Mouse (Mus musculus): ENCODE data around the gene Aldh1l1. TPM values are rescaled to one million over a fixed set of nuclear protein-coding genes. Genes with fewer than 3 reads are reported as not detected.

The Aldh1l1 gene
- total and polyA plus RNA-seq, 3 experiments: 0.05 TPM; not detected in 2

GRCm38 (mm10) chr6:90506673-90507311, 20.6 kb downstream of the Aldh1l1 start:
- no peak for TF ChIP-seq CTCF (IDR thresholded peaks at IDR 0.05; ENCODE audit: low read depth, low read length)
- no peak for TF ChIP-seq TAL1 (conservative IDR thresholded peaks at IDR 0.05; ENCODE audit: low read depth, low read length)
- TF ChIP-seq GATA1 (IDR thresholded peaks at IDR 0.05; ENCODE audit: borderline replicate concordance, low read length): no peak
- no peak for TF ChIP-seq GATA2 (IDR thresholded peaks at IDR 0.05; ENCODE audit: borderline replicate concordance, low read depth, low read length)
- TF ChIP-seq POLR2AphosphoS5 (IDR thresholded peaks at IDR 0.05; ENCODE audit: insufficient replicate concordance, low read depth, low read length): no peak
- no peak overlapping the region for H3K4me3 ChIP-seq (ENCODE audit: low read depth, low read length)
- DNase-seq (ENCODE audit: low spot score) (no peak), ATAC-seq (ENCODE audit: extremely low read depth, insufficient number of reproducible peaks, low FRiP score, poor library complexity, severe bottlenecking) (no peak)
- H3K4me1 ChIP-seq (ENCODE audit: insufficient read depth, low read depth, low read length): no peaks in the 10 kb centered on the region
- peaks cover 9% of the 10 kb centered on the region for H3K27me3 ChIP-seq (ENCODE audit: insufficient read depth, low read length)
- H3K36me3 ChIP-seq (replicated peaks): no peaks in the 10 kb centered on the region
- H3K9me3 ChIP-seq (replicated peaks): no peaks in the 10 kb centered on the region

- no peaks in the 10 kb centered on the region for H3K4me1 ChIP-seq (ENCODE audit: insufficient read depth, low read depth, low read length)
- TF ChIP-seq TAL1 (conservative IDR thresholded peaks at IDR 0.05; ENCODE audit: low read depth, low read length) (no peak), GATA1 (IDR thresholded peaks at IDR 0.05; ENCODE audit: borderline replicate concordance, low read length) (no peak), GATA2 (IDR thresholded peaks at IDR 0.05; ENCODE audit: borderline replicate concordance, low read depth, low read length) (no peak), CTCF (IDR thresholded peaks at IDR 0.05; ENCODE audit: low read depth, low read length) (no peak), POLR2AphosphoS5 (IDR thresholded peaks at IDR 0.05; ENCODE audit: insufficient replicate concordance, low read depth, low read length) (no peak)
- H3K9me3 ChIP-seq (replicated peaks): no peaks in the 10 kb centered on the region
- peaks cover 9% of the 10 kb centered on the region for H3K27me3 ChIP-seq (ENCODE audit: insufficient read depth, low read length)
- ATAC-seq (ENCODE audit: extremely low read depth, insufficient number of reproducible peaks, low FRiP score, poor library complexity, severe bottlenecking) (no peak), DNase-seq (ENCODE audit: low spot score) (no peak)
- H3K4me3 ChIP-seq (ENCODE audit: low read depth, low read length): no peak overlapping the region
- H3K36me3 ChIP-seq (replicated peaks): no peaks in the 10 kb centered on the region
Measured at GRCm38 (mm10) chr6:90507443-90507842, 21.2 kb downstream of the Aldh1l1 start.

GRCm38 (mm10) chr6:90508197-90508624, 22.0 kb downstream of the Aldh1l1 start:
- Histone ChIP-seq H3K4me3 (ENCODE audit: low read depth, low read length) (no peak overlapping the region), H3K9me3 (replicated peaks) (no peaks in the 10 kb centered on the region), H3K27me3 (ENCODE audit: insufficient read depth, low read length) (peaks cover 9% of the 10 kb centered on the region), H3K4me1 (ENCODE audit: insufficient read depth, low read depth, low read length) (no peaks in the 10 kb centered on the region), H3K36me3 (replicated peaks) (no peaks in the 10 kb centered on the region)
- TF ChIP-seq GATA1 (IDR thresholded peaks at IDR 0.05; ENCODE audit: borderline replicate concordance, low read length) (no peak), TAL1 (conservative IDR thresholded peaks at IDR 0.05; ENCODE audit: low read depth, low read length) (no peak), CTCF (IDR thresholded peaks at IDR 0.05; ENCODE audit: low read depth, low read length) (no peak), POLR2AphosphoS5 (IDR thresholded peaks at IDR 0.05; ENCODE audit: insufficient replicate concordance, low read depth, low read length) (no peak), GATA2 (IDR thresholded peaks at IDR 0.05; ENCODE audit: borderline replicate concordance, low read depth, low read length) (no peak)
- no peak for DNase-seq (ENCODE audit: low spot score)
- no peak for ATAC-seq (ENCODE audit: extremely low read depth, insufficient number of reproducible peaks, low FRiP score, poor library complexity, severe bottlenecking)

GRCm38 (mm10) chr6:90509085-90509484, 22.9 kb downstream of the Aldh1l1 start:
- Histone ChIP-seq H3K9me3 (replicated peaks) (no peaks in the 10 kb centered on the region), H3K36me3 (replicated peaks) (no peaks in the 10 kb centered on the region), H3K4me1 (ENCODE audit: insufficient read depth, low read depth, low read length) (no peaks in the 10 kb centered on the region), H3K4me3 (ENCODE audit: low read depth, low read length) (no peak overlapping the region), H3K27me3 (ENCODE audit: insufficient read depth, low read length) (peaks cover 11% of the 10 kb centered on the region)
- no peak for ATAC-seq (ENCODE audit: extremely low read depth, insufficient number of reproducible peaks, low FRiP score, poor library complexity, severe bottlenecking)
- TF ChIP-seq CTCF (IDR thresholded peaks at IDR 0.05; ENCODE audit: low read depth, low read length): no peak
- no peak for TF ChIP-seq POLR2AphosphoS5 (IDR thresholded peaks at IDR 0.05; ENCODE audit: insufficient replicate concordance, low read depth, low read length)
- no peak for TF ChIP-seq GATA1 (IDR thresholded peaks at IDR 0.05; ENCODE audit: borderline replicate concordance, low read length)
- no peak for TF ChIP-seq GATA2 (IDR thresholded peaks at IDR 0.05; ENCODE audit: borderline replicate concordance, low read depth, low read length)
- TF ChIP-seq TAL1 (conservative IDR thresholded peaks at IDR 0.05; ENCODE audit: low read depth, low read length): no peak
- no peak for DNase-seq (ENCODE audit: low spot score)

- Histone ChIP-seq H3K4me3 (ENCODE audit: low read depth, low read length) (no peak overlapping the region), H3K9me3 (replicated peaks) (no peaks in the 10 kb centered on the region), H3K27me3 (ENCODE audit: insufficient read depth, low read length) (peaks cover 7% of the 10 kb centered on the region; the same call in 1 of the 2 replicates), H3K4me1 (ENCODE audit: insufficient read depth, low read depth, low read length) (no peaks in the 10 kb centered on the region), H3K36me3 (replicated peaks) (no peaks in the 10 kb centered on the region)
- DNase-seq (ENCODE audit: low spot score) (no peak), ATAC-seq (ENCODE audit: extremely low read depth, insufficient number of reproducible peaks, low FRiP score, poor library complexity, severe bottlenecking) (no peak)
- TF ChIP-seq GATA1 (IDR thresholded peaks at IDR 0.05; ENCODE audit: borderline replicate concordance, low read length): no peak
- TF ChIP-seq CTCF (IDR thresholded peaks at IDR 0.05; ENCODE audit: low read depth, low read length): no peak
- TF ChIP-seq POLR2AphosphoS5 (IDR thresholded peaks at IDR 0.05; ENCODE audit: insufficient replicate concordance, low read depth, low read length): no peak
- no peak for TF ChIP-seq GATA2 (IDR thresholded peaks at IDR 0.05; ENCODE audit: borderline replicate concordance, low read depth, low read length)
- TF ChIP-seq TAL1 (conservative IDR thresholded peaks at IDR 0.05; ENCODE audit: low read depth, low read length): no peak
Measured at GRCm38 (mm10) chr6:90512416-90512815, 26.2 kb downstream of the Aldh1l1 start.

GRCm38 (mm10) chr6:90513074-90513856, 27.0 kb downstream of the Aldh1l1 start:
- H3K9me3 ChIP-seq (replicated peaks): no peaks in the 10 kb centered on the region
- H3K4me3 ChIP-seq (ENCODE audit: low read depth, low read length): no peak overlapping the region
- H3K4me1 ChIP-seq (ENCODE audit: insufficient read depth, low read depth, low read length): no peaks in the 10 kb centered on the region
- ATAC-seq (ENCODE audit: extremely low read depth, insufficient number of reproducible peaks, low FRiP score, poor library complexity, severe bottlenecking): no peak
- TF ChIP-seq CTCF (IDR thresholded peaks at IDR 0.05; ENCODE audit: low read depth, low read length) (no peak), GATA1 (IDR thresholded peaks at IDR 0.05; ENCODE audit: borderline replicate concordance, low read length) (no peak), TAL1 (conservative IDR thresholded peaks at IDR 0.05; ENCODE audit: low read depth, low read length) (no peak), POLR2AphosphoS5 (IDR thresholded peaks at IDR 0.05; ENCODE audit: insufficient replicate concordance, low read depth, low read length) (no peak), GATA2 (IDR thresholded peaks at IDR 0.05; ENCODE audit: borderline replicate concordance, low read depth, low read length) (no peak)
- H3K36me3 ChIP-seq (replicated peaks): no peaks in the 10 kb centered on the region
- 0 out of 2 replicates have a peak, but pooled peaks cover 5% of the 10 kb centered on the region for H3K27me3 ChIP-seq (ENCODE audit: insufficient read depth, low read length)
- no peak for DNase-seq (ENCODE audit: low spot score)

Data from G1E (cell line).